Mouse (Mus musculus) central nervous system, embryonic 18 days (tissue): ENCODE measurements around the gene Bnc1. TPM values are rescaled to one million over a fixed set of nuclear protein-coding genes. Genes with fewer than 3 reads are reported as not detected.

Source experiments
- polyA plus RNA-seq: library from polyadenylated mRNA; depleted of rRNA; stranded (reverse); fragments of >200 nt; gene quantifications from 2 replicates; pipeline ENCODE4 v1.2.3, GENCODE M21; 2012; rRNA removed

Gene Bnc1
- 0.22 and 0.24 TPM in 2 replicates for polyA plus RNA-seq

GRCm38 (mm10) chr7:81992131-81993061 lies at the start of gene Bnc1:
Gene Bnc1 (minus strand): TSS chr7:81992292.

GRCm38 (mm10) chr7:81934267-81934745 lies 57.8 kb downstream of the Bnc1 start, which contains the start of gene Hdgfl3:
Gene Hdgfl3 (minus strand): TSS chr7:81934473.

Other genes starting within 250 kb of the Bnc1 start
- 74.8 and 81.6 TPM in 2 replicates for gene Ramac, start 229.4 kb downstream of the Bnc1 start, polyA plus RNA-seq
- 59.3 and 61.7 TPM in 2 replicates for gene 3110040N11Rik, start 202.8 kb downstream of the Bnc1 start, polyA plus RNA-seq
- 97.3 and 104 TPM in 2 replicates for gene Btbd1, start 162.9 kb downstream of the Bnc1 start, polyA plus RNA-seq
- gene Gm10160, start 136.5 kb downstream of the Bnc1 start, polyA plus RNA-seq, result not detected in 2 replicates
- gene Tm6sf1, start 133.3 kb downstream of the Bnc1 start, polyA plus RNA-seq, result 15.6 and 20.8 TPM in 2 replicates
- gene Hdgfl3, start 57.8 kb downstream of the Bnc1 start, polyA plus RNA-seq, result 67.0 and 68.7 TPM in 2 replicates
- 55.4 and 57.7 TPM in 2 replicates for gene Sh3gl3, start 181.5 kb upstream of the Bnc1 start, polyA plus RNA-seq